Mouse (Mus musculus) MEL (cell line): ENCODE data around the gene Hist2h2ac. TPM values are rescaled to one million over a fixed set of nuclear protein-coding genes. Genes with fewer than 3 reads are reported as not detected.
"Not testable (repeated sequence)": the region's sequence is repeated elsewhere in the genome, so short reads cannot be mapped to it uniquely, and the experiment has no call there.

Experiments
- DNase-seq: peaks from one replicate; pipeline ENCODE4 v3.0.0; 2011; ENCODE audit warnings: low read depth, low spot score
- H3K27ac ChIP-seq: 2 replicates; pipeline ENCODE4 v1.5.1; 2012; ENCODE audit warnings: low read depth, mild to moderate bottlenecking, control low read depth, low read length, moderate library complexity; ENCODE audit not compliant: control insufficient read depth
- H3K27me3 ChIP-seq, 2 experiments: fragments of 150-350 bp in 1 of 2; sonication (generic) in 1 of 2; 2 replicates each; pipeline ENCODE4 v1.6.1; 2012; ENCODE audit warnings: low read length in 2 of 2, mild to moderate bottlenecking in 2 of 2, improper control_type of control experiment in 1 of 2, moderate library complexity in 1 of 2; ENCODE audit not compliant: insufficient read depth in 2 of 2, control insufficient read depth in 1 of 2
- H3K36me3 ChIP-seq, 2 experiments: 2 replicates each; pipeline ENCODE4 v1.6.1; 2012 to 2014; ENCODE audit warnings: low read length in 2 of 2, improper control_type of control experiment in 1 of 2, inconsistent platforms in 1 of 2, mild to moderate bottlenecking in 1 of 2; ENCODE audit not compliant: insufficient read depth in 2 of 2, control insufficient read depth in 1 of 2
- H3K4me1 ChIP-seq, 2 experiments: fragments of 150-350 bp in 1 of 2; sonication (generic) in 1 of 2; 2 replicates each; pipeline ENCODE4 v1.6.1; 2012; ENCODE audit warnings: low read length in 2 of 2, improper control_type of control experiment in 1 of 2, mild to moderate bottlenecking in 1 of 2; ENCODE audit not compliant: insufficient read depth in 2 of 2, control insufficient read depth in 1 of 2
- H3K4me3 ChIP-seq, 2 experiments: fragments of 150-350 bp in 1 of 2; sonication (generic) in 1 of 2; 2 replicates each; pipeline ENCODE4 v1.5.1; 2012; ENCODE audit warnings: low read depth in 2 of 2, low read length in 2 of 2, mild to moderate bottlenecking in 2 of 2, moderate library complexity in 2 of 2, control low read depth in 1 of 2, improper control_type of control experiment in 1 of 2; ENCODE audit not compliant: control insufficient read depth in 1 of 2, insufficient read depth in 1 of 2
- H3K79me2 ChIP-seq: 2 replicates; pipeline ENCODE4 v1.6.1; 2012; ENCODE audit warnings: mild to moderate bottlenecking, low read length, moderate library complexity; ENCODE audit not compliant: control insufficient read depth, poor library complexity, insufficient read depth
- H3K9ac ChIP-seq: 2 replicates; pipeline ENCODE4 v1.6.1; 2012; ENCODE audit warnings: low read depth, mild to moderate bottlenecking, control low read depth, low read length, moderate library complexity; ENCODE audit not compliant: control insufficient read depth, poor library complexity, severe bottlenecking
- H3K9me3 ChIP-seq: fragments of 150-350 bp; sonication (generic); replicated peaks from 2 replicates; pipeline ENCODE4 v1.6.1; 2012; ENCODE audit warnings: mild to moderate bottlenecking, low read length, improper control_type of control experiment, moderate library complexity; ENCODE audit not compliant: insufficient read depth
- BHLHE40 ChIP-seq: IDR thresholded peaks from 2 replicates; pipeline ENCODE4 v1.6.1; 2012; ENCODE audit warnings: low read depth, mild to moderate bottlenecking, inconsistent platforms, low read length, improper control_type of control experiment, borderline replicate concordance
- ELF1 ChIP-seq: IDR thresholded peaks from 2 replicates; pipeline ENCODE4 v1.6.1; 2014; ENCODE audit warnings: low read depth, mild to moderate bottlenecking, inconsistent platforms, low read length, improper control_type of control experiment, moderate library complexity
- EP300 ChIP-seq, 2 experiments: IDR thresholded peaks; 2 replicates each; pipeline ENCODE4 v1.6.1; 2011; ENCODE audit warnings: improper control_type of control experiment in 2 of 2, low read length in 2 of 2, low read depth in 1 of 2, mild to moderate bottlenecking in 1 of 2
- ETS1 ChIP-seq: IDR thresholded peaks from 2 replicates; pipeline ENCODE4 v1.6.1; 2012; ENCODE audit warnings: low read depth, mild to moderate bottlenecking, inconsistent platforms, low read length, improper control_type of control experiment, moderate library complexity
- GATA1 ChIP-seq: IDR thresholded peaks from 2 replicates; pipeline ENCODE4 v1.6.1; 2011; ENCODE audit warnings: low read depth, low read length, improper control_type of control experiment
- HCFC1 ChIP-seq: IDR thresholded peaks from 2 replicates; pipeline ENCODE4 v1.6.1; 2012; ENCODE audit warnings: low read depth, mild to moderate bottlenecking, inconsistent platforms, low read length, improper control_type of control experiment, moderate library complexity
- JUND ChIP-seq: IDR thresholded peaks from 2 replicates; pipeline ENCODE4 v1.6.1; 2011; ENCODE audit warnings: low read depth, mild to moderate bottlenecking, improper control_type of control experiment, low read length
- MAX ChIP-seq: IDR thresholded peaks from 2 replicates; pipeline ENCODE4 v1.6.1; 2011; ENCODE audit warnings: low read length, improper control_type of control experiment
- MAZ ChIP-seq: IDR thresholded peaks from 2 replicates; pipeline ENCODE4 v1.6.1; 2012; ENCODE audit warnings: low read depth, mild to moderate bottlenecking, inconsistent platforms, low read length, improper control_type of control experiment
- MXI1 ChIP-seq: IDR thresholded peaks from 2 replicates; pipeline ENCODE4 v1.6.1; 2011; ENCODE audit warnings: mild to moderate bottlenecking, low read depth, low read length, improper control_type of control experiment
- MYB ChIP-seq: IDR thresholded peaks from 2 replicates; pipeline ENCODE4 v1.6.1; 2011; ENCODE audit warnings: mild to moderate bottlenecking, low read depth, low read length, improper control_type of control experiment
- MYC ChIP-seq: IDR thresholded peaks from 2 replicates; pipeline ENCODE4 v1.6.1; 2011; ENCODE audit warnings: low read depth, mild to moderate bottlenecking, low read length, improper control_type of control experiment, moderate library complexity
- NELFE ChIP-seq: IDR thresholded peaks from 2 replicates; pipeline ENCODE4 v1.6.1; 2011; ENCODE audit warnings: low read depth, low read length, improper control_type of control experiment
- POLR2A ChIP-seq, 2 experiments: IDR thresholded peaks; 2 replicates each; pipeline ENCODE4 v1.6.1; 2011 to 2012; ENCODE audit warnings: low read length in 2 of 2, mild to moderate bottlenecking in 2 of 2, control low read depth in 1 of 2, improper control_type of control experiment in 1 of 2, low read depth in 1 of 2, moderate library complexity in 1 of 2; ENCODE audit not compliant: control insufficient read depth in 1 of 2, insufficient read depth in 1 of 2, poor library complexity in 1 of 2
- POLR2AphosphoS2 ChIP-seq: IDR thresholded peaks from 2 replicates; pipeline ENCODE4 v1.6.1; 2011; ENCODE audit warnings: low read length, improper control_type of control experiment
- POLR2AphosphoS5 ChIP-seq: IDR thresholded peaks from 2 replicates; pipeline ENCODE4 v1.6.1; 2012; ENCODE audit warnings: low read depth, borderline replicate concordance, mild to moderate bottlenecking, inconsistent platforms, low read length, moderate library complexity, mixed read lengths
- RCOR1 ChIP-seq: IDR thresholded peaks from 2 replicates; pipeline ENCODE4 v1.6.1; 2012; ENCODE audit warnings: low read depth, mild to moderate bottlenecking, inconsistent platforms, low read length, improper control_type of control experiment
- SIN3A ChIP-seq: IDR thresholded peaks from 2 replicates; pipeline ENCODE4 v1.6.1; 2012; ENCODE audit warnings: low read length, improper control_type of control experiment, inconsistent platforms
- TBP ChIP-seq: IDR thresholded peaks from 2 replicates; pipeline ENCODE4 v1.8.0; 2011; ENCODE audit warnings: low read depth, low read length, improper control_type of control experiment
- TCF12 ChIP-seq: IDR thresholded peaks from 2 replicates; pipeline ENCODE4 v1.6.1; 2014; ENCODE audit warnings: low read depth, mild to moderate bottlenecking, inconsistent platforms, low read length, improper control_type of control experiment, moderate library complexity
- UBTF ChIP-seq: IDR thresholded peaks from 2 replicates; pipeline ENCODE4 v1.6.1; 2012; ENCODE audit warnings: low read depth, mild to moderate bottlenecking, inconsistent platforms, low read length, improper control_type of control experiment, moderate library complexity, borderline replicate concordance; ENCODE audit not compliant: insufficient read depth
- USF1 ChIP-seq: IDR thresholded peaks from 2 replicates; pipeline ENCODE4 v1.6.1; 2014; ENCODE audit warnings: low read depth, mild to moderate bottlenecking, inconsistent platforms, low read length, improper control_type of control experiment, moderate library complexity
- USF2 ChIP-seq, 2 experiments: IDR thresholded peaks; 2 replicates each; pipeline ENCODE4 v1.6.1; 2011 to 2012; ENCODE audit warnings: improper control_type of control experiment in 2 of 2, low read length in 2 of 2, borderline replicate concordance in 1 of 2, inconsistent platforms in 1 of 2, low read depth in 1 of 2, mild to moderate bottlenecking in 1 of 2; ENCODE audit not compliant: insufficient read depth in 1 of 2
- ZC3H11A ChIP-seq: IDR thresholded peaks from 2 replicates; pipeline ENCODE4 v1.6.1; 2012; ENCODE audit warnings: low read depth, mild to moderate bottlenecking, inconsistent platforms, low read length, improper control_type of control experiment
- ZMIZ1 ChIP-seq: IDR thresholded peaks from 2 replicates; pipeline ENCODE4 v1.6.1; 2012; ENCODE audit warnings: low read depth, mild to moderate bottlenecking, inconsistent platforms, low read length, improper control_type of control experiment, moderate library complexity
- ZNF384 ChIP-seq: IDR thresholded peaks from 2 replicates; pipeline ENCODE4 v1.6.1; 2012; ENCODE audit warnings: low read depth, mild to moderate bottlenecking, inconsistent platforms, low read length, improper control_type of control experiment
- polyA plus RNA-seq, 2 experiments: library from polyadenylated mRNA; stranded (reverse) in 1 of 2; unstranded in 1 of 2; fragments of >175 nt in 1 of 2; fragments of >200 nt in 1 of 2; gene quantifications; 2 replicates each; pipeline versions ENCODE4 v1.2.1 to v1.2.4; 2012; ENCODE audit warnings: low replicate concordance in 2 of 2, low read depth in 1 of 2; ENCODE audit not compliant: insufficient read length in 2 of 2, insufficient read depth in 1 of 2, missing spikeins in 1 of 2
- total RNA-seq: library from RNA; depleted of rRNA; stranded (reverse); fragments of 300-350 nt; gene quantifications from 2 replicates; pipeline ENCODE4 v1.2.3, GENCODE M21; 2012

Hist2h2ac gene
- total and polyA plus RNA-seq, 3 experiments: 4.8 to 2,824 TPM; not detected in 1

GRCm38 (mm10) chr3:96199731-96200130, 20.9 kb downstream of the Hist2h2ac start (continued):
- no peak for TF ChIP-seq USF2 (IDR thresholded peaks at IDR 0.05; ENCODE audit: borderline replicate concordance in 1 of 2, insufficient read depth in 1 of 2, low read depth in 1 of 2, low read length in 2 of 2)
- no peak for TF ChIP-seq POLR2AphosphoS2
- TF ChIP-seq UBTF: no peak

- Histone ChIP-seq H3K27ac (peak overlapping the region; percentile 48), H3K9ac (peak overlapping the region; percentile 61), H3K36me3 (peaks cover 0 to 16% of the 10 kb centered on the region in 2 experiments; a peak in 2 of 4 replicates), H3K4me3 (peak overlapping the region; percentile 26 to 46), H3K4me1 (peaks cover 12 to 22% of the 10 kb centered on the region in 2 experiments)
- H3K27me3 ChIP-seq, H3K9me3 ChIP-seq, H3K79me2 ChIP-seq: not testable (repeated sequence)
- TF ChIP-seq MYC (0 out of 2 replicates have a peak, but pooled peaks have one; percentile 6), ELF1 (0 out of 2 replicates have a peak, but pooled peaks have one; percentile 3), SIN3A (0 out of 2 replicates have a peak, but pooled peaks have one; percentile 35), ETS1 (peak; percentile 4; the same call in 1 of the 2 replicates), EP300 (IDR thresholded peaks at IDR 0.05; ENCODE audit: low read depth in 1 of 2, low read length in 2 of 2) (peak in 1 of 2 experiments; percentile 39; a peak in 1 of 4 replicates), JUND (peak; percentile 93), BHLHE40 (peak; percentile 5; the same call in 1 of the 2 replicates), GATA1 (peak; percentile 43; the same call in 1 of the 2 replicates), MAX (peak; percentile 1; the same call in 1 of the 2 replicates), POLR2A (IDR thresholded peaks at IDR 0.05; ENCODE audit: control insufficient read depth in 1 of 2, insufficient read depth in 1 of 2, low read depth in 1 of 2, low read length in 2 of 2, poor library complexity in 1 of 2) (peak; percentile 47 to 59; a peak in 1 of 4 replicates), TBP (0 out of 2 replicates have a peak, but pooled peaks have one; percentile 8), TCF12 (0 out of 2 replicates have a peak, but pooled peaks have one; percentile 21), MXI1 (peak; percentile 80)
- peak; percentile 67 for DNase-seq
Observed at GRCm38 (mm10) chr3:96198601-96199251, 22.0 kb downstream of the Hist2h2ac start.

GRCm38 (mm10) chr3:96198181-96198580, 22.5 kb downstream of the Hist2h2ac start:
- Histone ChIP-seq H3K4me1 (peaks cover 12 to 22% of the 10 kb centered on the region in 2 experiments), H3K9me3 (no peaks in the 10 kb centered on the region), H3K27ac (peak overlapping the region; percentile 87), H3K36me3 (peaks cover 0 to 16% of the 10 kb centered on the region in 2 experiments; a peak in 2 of 4 replicates), H3K4me3 (peak overlapping the region; percentile 60 to 61), H3K27me3 (no peaks in the 10 kb centered on the region), H3K79me2 (peaks cover 9% of the 10 kb centered on the region; the same call in 1 of the 2 replicates), H3K9ac (peak overlapping the region; percentile 79)
- peak; percentile 94 for DNase-seq
- TF ChIP-seq POLR2AphosphoS2 (peak; percentile 93), MAZ (0 out of 2 replicates have a peak, but pooled peaks have one; percentile 41), ELF1 (0 out of 2 replicates have a peak, but pooled peaks have one; percentile 4), USF2 (IDR thresholded peaks at IDR 0.05; ENCODE audit: borderline replicate concordance in 1 of 2, insufficient read depth in 1 of 2, low read depth in 1 of 2, low read length in 2 of 2) (no peak), ZC3H11A (no peak), MYB (no peak), NELFE (peak; percentile 90), RCOR1 (no peak), ZNF384 (no peak), USF1 (peak; percentile 82), MAX (peak; percentile 74), MYC (peak; percentile 68; the same call in 1 of the 2 replicates), HCFC1 (no peak), ZMIZ1 (peak; percentile 49; the same call in 1 of the 2 replicates), POLR2AphosphoS5 (peak; percentile 72; the same call in 1 of the 2 replicates), BHLHE40 (peak; percentile 74)
